Mouse (Mus musculus) left cerebral cortex, postnatal 10 days (tissue): ENCODE data around the gene Lcat. TPM values are rescaled to one million over a fixed set of nuclear protein-coding genes. Genes with fewer than 3 reads are reported as not detected.
"Not testable (repeated sequence)": the region's sequence is repeated elsewhere in the genome, so short reads cannot be mapped to it uniquely, and the experiment has no call there.

Source experiments
- DNase-seq, 2 experiments: peaks; one replicate each; pipeline ENCODE4 v3.0.0; 2021 to 2022; ENCODE audit warnings: low spot score in 2 of 2, mixed read lengths in 1 of 2; ENCODE audit errors: extremely low spot score in 1 of 2
- intact Hi-C: fragments of 180-260 bp; cut with DNase I; formaldehyde crosslinking; loops from one replicate; pipeline ENCODE4 v1.15.1; 2025
- total RNA-seq, 2 experiments: library from RNA; stranded (reverse); gene quantifications; 2 replicates each; pipeline ENCODE4 v1.2.3; 2021

Gene Lcat
- total RNA-seq = 10 to 100 TPM; 13.0 to 14.1 TPM

GRCm38 (mm10) chr8:105943321-105943739 lies at the start of gene Lcat:
TSS of gene Lcat (minus strand) at chr8:105943382.
- DNase-seq = peak; percentile 49 to 53
- intact Hi-C loops = no loop called here

GRCm38 (mm10) chr8:105992499-105992898 lies 49.3 kb upstream of the Lcat start:
- intact Hi-C loops = no loop called here

GRCm38 (mm10) chr8:105991546-105991945 lies 48.4 kb upstream of the Lcat start:
- intact Hi-C loops = no loop called here
- DNase-seq = no peak

More at GRCm38 (mm10) chr8:105992499-105992898, 49.3 kb upstream of the Lcat start:
- DNase-seq = no peak

- intact Hi-C loops = no loop called here
- peak; percentile 46 to 89 for DNase-seq
Observed at GRCm38 (mm10) chr8:105990856-105991387, 47.7 kb upstream of the Lcat start, which contains the start of gene Dus2. TSS of gene Dus2 (plus strand) at chr8:105991337.

- DNase-seq = no peak
- intact Hi-C loops = no loop called here
Observed at GRCm38 (mm10) chr8:105988546-105988945, 45.4 kb upstream of the Lcat start.

GRCm38 (mm10) chr8:105983406-105983805 lies 40.2 kb upstream of the Lcat start:
- intact Hi-C loops, DNase-seq: not testable (repeated sequence)

GRCm38 (mm10) chr8:105981146-105981545 lies 38.0 kb upstream of the Lcat start:
- intact Hi-C loops = no loop called here
- DNase-seq = no peak

GRCm38 (mm10) chr8:105979325-105979724 lies 36.1 kb upstream of the Lcat start, which contains the start of gene Dpep3:
TSS of gene Dpep3 (minus strand) at chr8:105979429.
- intact Hi-C loops = no loop called here
- DNase-seq = no peak

- intact Hi-C loops = no loop called here
- DNase-seq = no peak
Observed at GRCm38 (mm10) chr8:105975363-105975762, 32.2 kb upstream of the Lcat start.

- no peak for DNase-seq
- intact Hi-C loops = no loop called here
Observed at GRCm38 (mm10) chr8:105971019-105971720, 28.0 kb upstream of the Lcat start.

GRCm38 (mm10) chr8:105969367-105969766 lies 26.2 kb upstream of the Lcat start:
- intact Hi-C loops = no loop called here
- no peak for DNase-seq

- intact Hi-C loops = no loop called here
- peak in 1 of 2 experiments; percentile 50 for DNase-seq
Observed at GRCm38 (mm10) chr8:105966692-105967311, 23.6 kb upstream of the Lcat start.

- peak in 1 of 2 experiments; percentile 89 for DNase-seq
Observed at GRCm38 (mm10) chr8:105965905-105966341, 22.7 kb upstream of the Lcat start, which contains the start of gene Slc12a4. TSS of gene Slc12a4 (minus strand) at chr8:105966097.

GRCm38 (mm10) chr8:105965266-105965904 lies 22.2 kb upstream of the Lcat start:
- intact Hi-C loops = no loop called here
- peak in 1 of 2 experiments; percentile 74 for DNase-seq

More at GRCm38 (mm10) chr8:105965905-105966341, 22.7 kb upstream of the Lcat start, which contains the start of gene Slc12a4:
- intact Hi-C loops = no loop called here

- intact Hi-C loops = no loop called here
- no peak for DNase-seq
Observed at GRCm38 (mm10) chr8:105964506-105965265, 21.5 kb upstream of the Lcat start.

- intact Hi-C loops = no loop called here
- DNase-seq = no peak
Observed at GRCm38 (mm10) chr8:105961536-105961935, 18.4 kb upstream of the Lcat start.

GRCm38 (mm10) chr8:105961101-105961500 lies 17.9 kb upstream of the Lcat start:
- no peak for DNase-seq
- intact Hi-C loops = no loop called here

GRCm38 (mm10) chr8:105959350-105959749 lies 16.2 kb upstream of the Lcat start:
- DNase-seq = peak in 1 of 2 experiments; percentile 71
- intact Hi-C loops = no loop called here
